29 mouse cellular contexts compared by ENCODE assay signal in the genomic region with DNA sequence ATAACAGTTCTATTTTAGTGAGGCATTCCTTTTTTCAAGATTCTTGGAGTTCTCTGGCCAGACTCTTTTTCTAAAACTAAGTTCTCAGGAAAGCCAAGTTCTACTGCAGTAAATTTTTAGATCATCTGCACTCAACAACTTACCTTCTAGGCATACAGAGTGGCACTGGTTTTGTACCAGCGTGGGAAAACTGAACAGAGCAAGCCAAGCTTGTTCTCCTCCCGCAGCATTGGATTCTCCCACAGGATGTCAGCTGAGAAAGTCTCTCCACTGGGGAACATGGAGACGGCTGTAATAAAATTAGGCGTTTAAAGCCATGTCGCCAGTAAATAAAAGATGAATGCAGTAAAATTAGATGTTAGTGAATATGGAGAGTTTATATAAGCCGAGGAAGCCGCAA.
DNase-seq lines count a peak whose midpoint lies in the region; ATAC-seq and TF ChIP-seq lines count a peak whose summit lies in the region.
"Had no signal": no experiment of that assay in that cellular context is flagged by ENCODE, and none has a peak within 500 bp of the region (broad histone marks: within the 10 kb centered on the region; RNA-seq: fewer than 3 reads in every experiment).

No protein-coding gene starts in this region.

- H3K4me1 ChIP-seq in kidney, embryonic 16.5 days (ENCODE audit: insufficient read depth, low read length): no peaks in the 10 kb centered on the region
- H3K4me1 ChIP-seq: embryonic facial prominence, embryonic 15.5 days; heart, embryonic 10.5 days; hindbrain, embryonic 15.5 days; kidney, embryonic 15.5 days; neural tube, embryonic 13.5 days; stomach, embryonic 15.5 days had no signal

- no peaks in the 10 kb centered on the region for H3K27me3 ChIP-seq in kidney, embryonic 16.5 days (ENCODE audit: insufficient read depth, low read length)
- H3K27me3 ChIP-seq: CH12.LX; embryonic facial prominence, embryonic 15.5 days; hindbrain, embryonic 15.5 days; kidney, embryonic 15.5 days; megakaryocyte, embryonic 14.5 days; neural tube, embryonic 13.5 days; Patski; stomach, embryonic 15.5 days had no signal

- WGBS in kidney, embryonic 16.5 days: 56% methylated on average over 7 of the region's 7 CpGs

- no peak overlapping the region for H3K4me2 ChIP-seq in kidney, embryonic 16.5 days (replicated peaks; ENCODE audit: low read depth, low read length)
- H3K4me2 ChIP-seq: embryonic facial prominence, embryonic 15.5 days; hindbrain, embryonic 15.5 days; kidney, embryonic 15.5 days; liver, embryonic 11.5 days; neural tube, embryonic 13.5 days; stomach, embryonic 15.5 days had no signal

- H3K36me3 ChIP-seq in kidney, embryonic 16.5 days (ENCODE audit: insufficient read depth, low read length): no peaks in the 10 kb centered on the region
- H3K36me3 ChIP-seq: embryonic facial prominence, embryonic 15.5 days; G1E; heart, embryonic 10.5 days; hindbrain, embryonic 15.5 days; kidney, embryonic 15.5 days; neural tube, embryonic 13.5 days; stomach, embryonic 15.5 days had no signal

- no peak overlapping the region for H3K4me3 ChIP-seq in kidney, embryonic 16.5 days (ENCODE audit: low read length)
- no peak overlapping the region for H3K4me3 ChIP-seq in left cerebral cortex, adult 2 months
- H3K4me3 ChIP-seq: embryonic facial prominence, embryonic 15.5 days; heart, embryonic 10.5 days; hindbrain, embryonic 15.5 days; kidney, embryonic 15.5 days; megakaryocyte, embryonic 14.5 days; neural tube, embryonic 13.5 days; stomach, embryonic 15.5 days had no signal

- no peak for TF ChIP-seq CTCF in left cerebral cortex, adult 2 months (IDR thresholded peaks at IDR 0.05)

- ATAC-seq in kidney, embryonic 16.5 days (ENCODE audit: low FRiP score, low TSS enrichment): peak; percentile 31; the same call in 1 of the 2 replicates
- ATAC-seq: forebrain, embryonic 14.5 days; liver, postnatal 0 days; Patski had no signal

- DNase-seq in kidney, adult 11 months: no peak
- no peak for DNase-seq in left cerebral cortex, adult 2 months (ENCODE audit: extremely low spot score in 1 of 2, low spot score in 2 of 2)
- DNase-seq in left cerebral cortex, postnatal 10 days (ENCODE audit: extremely low spot score in 1 of 2, low spot score in 2 of 2): no peak
- peak; percentile 22 to 27 for DNase-seq in right cerebral cortex, postnatal 10 days (ENCODE audit: low spot score in 2 of 2)
- no peak for DNase-seq in right cerebral cortex, postnatal 14 days
- DNase-seq in spleen, postnatal 14 days (ENCODE audit: low spot score in 2 of 2): no peak
- DNase-seq: adrenal gland, postnatal 36 days; B cell, adult 2 months; cerebellum, adult 11 months; cerebellum, adult 9-11 months; layer of hippocampus, postnatal 36 days; liver, postnatal 0 days; lung, postnatal 36 days; midbrain, embryonic 14.5 days; thymus, adult 18-20 months; thymus, postnatal 36 days had no signal

- no peak overlapping the region for H3K27ac ChIP-seq in kidney, embryonic 16.5 days (ENCODE audit: low read length)
- peak overlapping the region; percentile 40 for H3K27ac ChIP-seq in left cerebral cortex, adult 2 months
- H3K27ac ChIP-seq: embryonic facial prominence, embryonic 15.5 days; heart, embryonic 10.5 days; hindbrain, embryonic 15.5 days; kidney, embryonic 15.5 days; neural tube, embryonic 13.5 days; stomach, embryonic 15.5 days had no signal

- intact Hi-C loops in left cerebral cortex, adult 2 months (cut with DNase I): no loop called here
- intact Hi-C loops in left cerebral cortex, postnatal 10 days (cut with DNase I): no loop called here

- no peaks in the 10 kb centered on the region for H3K9me3 ChIP-seq in kidney, embryonic 16.5 days (ENCODE audit: low read length)
- H3K9me3 ChIP-seq: embryonic facial prominence, embryonic 15.5 days; G1E; heart, embryonic 10.5 days; hindbrain, embryonic 15.5 days; kidney, embryonic 15.5 days; megakaryocyte, embryonic 14.5 days; neural tube, embryonic 13.5 days; stomach, embryonic 15.5 days had no signal

- no peak overlapping the region for H3K9ac ChIP-seq in kidney, embryonic 16.5 days (replicated peaks; ENCODE audit: low read length)
- H3K9ac ChIP-seq: embryonic facial prominence, embryonic 15.5 days; hindbrain, embryonic 15.5 days; kidney, embryonic 15.5 days; liver, postnatal 0 days; neural tube, embryonic 13.5 days; stomach, embryonic 15.5 days had no signal

Comparison
In these comparisons a context has a peak if more than half of its experiments do, and no peak if none do; other contexts are left out.
1. DNase-seq: peak in right cerebral cortex, postnatal 10 days (2 of 2); none in kidney, adult 11 months (single experiment), left cerebral cortex, adult 2 months (0 of 2), left cerebral cortex, postnatal 10 days (0 of 2), right cerebral cortex, postnatal 14 days (single experiment) and spleen, postnatal 14 days (0 of 2).